In genomic region chr12:28401372-28401771, GRCm38 (mm10) we compare ENCODE assay signal across 31 mouse cellular contexts.
DNase-seq lines count a peak whose midpoint lies in the region; ATAC-seq and TF ChIP-seq lines count a peak whose summit lies in the region.
"Had no signal": no experiment of that assay in that cellular context is flagged by ENCODE, and none has a peak within 500 bp of the region (broad histone marks: within the 10 kb centered on the region; RNA-seq: fewer than 3 reads in every experiment).

No protein-coding gene starts in this region.

- no peak overlapping the region for H3K4me3 ChIP-seq in hindbrain, embryonic 10.5 days
- H3K4me3 ChIP-seq in hindbrain, postnatal 0 days (ENCODE audit: low read length): no peak overlapping the region
- H3K4me3 ChIP-seq in neural tube, embryonic 13.5 days: no peak overlapping the region
- H3K4me3 ChIP-seq in limb, embryonic 12.5 days (replicated peaks): no peak overlapping the region
- H3K4me3 ChIP-seq in midbrain, postnatal 0 days (ENCODE audit: low read depth, low read length): no peak overlapping the region
- H3K4me3 ChIP-seq: erythroblast, embryonic 14.5 days; heart, embryonic 12.5 days; liver, embryonic 12.5 days; neural tube, embryonic 15.5 days; stomach, embryonic 15.5 days had no signal

- H3K36me3 ChIP-seq in hindbrain, embryonic 10.5 days: no peaks in the 10 kb centered on the region
- no peaks in the 10 kb centered on the region for H3K36me3 ChIP-seq in hindbrain, postnatal 0 days (ENCODE audit: insufficient read depth, low read length)
- no peaks in the 10 kb centered on the region for H3K36me3 ChIP-seq in neural tube, embryonic 13.5 days
- no peaks in the 10 kb centered on the region for H3K36me3 ChIP-seq in limb, embryonic 12.5 days
- H3K36me3 ChIP-seq in midbrain, postnatal 0 days (ENCODE audit: insufficient read depth, low read length): no peaks in the 10 kb centered on the region
- H3K36me3 ChIP-seq: G1E; heart, embryonic 12.5 days; liver, embryonic 12.5 days; neural tube, embryonic 15.5 days; stomach, embryonic 15.5 days had no signal

- H3K9me3 ChIP-seq in hindbrain, embryonic 10.5 days: no peaks in the 10 kb centered on the region
- H3K9me3 ChIP-seq in hindbrain, postnatal 0 days (ENCODE audit: low read length): no peaks in the 10 kb centered on the region
- no peaks in the 10 kb centered on the region for H3K9me3 ChIP-seq in neural tube, embryonic 13.5 days
- H3K9me3 ChIP-seq in limb, embryonic 12.5 days: no peaks in the 10 kb centered on the region
- H3K9me3 ChIP-seq in midbrain, postnatal 0 days (ENCODE audit: low read length): no peaks in the 10 kb centered on the region
- H3K9me3 ChIP-seq: heart, embryonic 12.5 days; liver, embryonic 12.5 days; neural tube, embryonic 15.5 days; stomach, embryonic 15.5 days had no signal

- no peak overlapping the region for H3K4me2 ChIP-seq in hindbrain, postnatal 0 days (ENCODE audit: low read depth, low read length)
- H3K4me2 ChIP-seq in neural tube, embryonic 13.5 days: no peak overlapping the region
- H3K4me2 ChIP-seq in limb, embryonic 12.5 days: no peak overlapping the region
- no peak overlapping the region for H3K4me2 ChIP-seq in midbrain, postnatal 0 days (ENCODE audit: low read depth, low read length, poor library complexity, severe bottlenecking)
- H3K4me2 ChIP-seq: heart, embryonic 12.5 days; liver, embryonic 12.5 days; neural tube, embryonic 15.5 days; stomach, embryonic 15.5 days had no signal

- peak overlapping the region; percentile 31; the same call in 1 of the 2 replicates for H3K27ac ChIP-seq in hindbrain, embryonic 10.5 days
- no peak overlapping the region for H3K27ac ChIP-seq in hindbrain, postnatal 0 days
- H3K27ac ChIP-seq in neural tube, embryonic 13.5 days (replicated peaks): peak overlapping the region; percentile 23; the same call in 1 of the 2 replicates
- H3K27ac ChIP-seq in limb, embryonic 12.5 days: peak overlapping the region; percentile 62
- no peak overlapping the region for H3K27ac ChIP-seq in midbrain, postnatal 0 days (ENCODE audit: low read depth, low read length)
- H3K27ac ChIP-seq: liver, embryonic 12.5 days; neural tube, embryonic 15.5 days; stomach, embryonic 15.5 days had no signal

- no peak for ATAC-seq in hindbrain, postnatal 0 days
- ATAC-seq in neural tube, embryonic 13.5 days (ENCODE audit: low read depth): no peak; the same call in 1 of the 2 replicates
- ATAC-seq in limb, embryonic 12.5 days (ENCODE audit: insufficient number of reproducible peaks, insufficient read depth, low FRiP score, low TSS enrichment, low read depth): no peak
- ATAC-seq in midbrain, postnatal 0 days (ENCODE audit: low FRiP score): no peak
- ATAC-seq: forebrain, embryonic 16.5 days; inflammation-experienced regulatory T-cells, adult 6 months; liver, embryonic 12.5 days; liver, postnatal 0 days; Patski had no signal

- no peaks in the 10 kb centered on the region for H3K27me3 ChIP-seq in hindbrain, embryonic 10.5 days (ENCODE audit: insufficient read depth, poor library complexity, severe bottlenecking)
- no peaks in the 10 kb centered on the region for H3K27me3 ChIP-seq in hindbrain, postnatal 0 days (ENCODE audit: insufficient read depth, low read length)
- H3K27me3 ChIP-seq in neural tube, embryonic 13.5 days: peaks cover 41% of the 10 kb centered on the region
- no peaks in the 10 kb centered on the region for H3K27me3 ChIP-seq in limb, embryonic 12.5 days
- H3K27me3 ChIP-seq in midbrain, postnatal 0 days (ENCODE audit: insufficient read depth, low read length): no peaks in the 10 kb centered on the region
- H3K27me3 ChIP-seq: heart, embryonic 12.5 days; liver, embryonic 12.5 days; stomach, embryonic 15.5 days had no signal

- no peaks in the 10 kb centered on the region for H3K4me1 ChIP-seq in hindbrain, embryonic 10.5 days (replicated peaks)
- H3K4me1 ChIP-seq in hindbrain, postnatal 0 days (ENCODE audit: insufficient read depth, low read length): no peaks in the 10 kb centered on the region
- H3K4me1 ChIP-seq in neural tube, embryonic 13.5 days (replicated peaks): peaks cover 7% of the 10 kb centered on the region
- peaks cover 16% of the 10 kb centered on the region for H3K4me1 ChIP-seq in limb, embryonic 12.5 days (replicated peaks)
- no peaks in the 10 kb centered on the region for H3K4me1 ChIP-seq in midbrain, postnatal 0 days (ENCODE audit: insufficient read depth, low read length)
- H3K4me1 ChIP-seq: heart, embryonic 12.5 days; liver, embryonic 12.5 days; stomach, embryonic 15.5 days had no signal

- WGBS in hindbrain, embryonic 10.5 days: 69% methylated on average over 5 of the region's 5 CpGs
- 66% methylated on average over 5 of the region's 5 CpGs for WGBS in hindbrain, postnatal 0 days
- WGBS in neural tube, embryonic 13.5 days: 53% methylated on average over 5 of the region's 5 CpGs
- WGBS in limb, embryonic 12.5 days: 29% methylated on average over 5 of the region's 5 CpGs
- WGBS in midbrain, postnatal 0 days: 47% methylated on average over 5 of the region's 5 CpGs

- no peak overlapping the region for H3K9ac ChIP-seq in hindbrain, postnatal 0 days (replicated peaks; ENCODE audit: low read length)
- no peak overlapping the region for H3K9ac ChIP-seq in neural tube, embryonic 13.5 days
- no peak overlapping the region for H3K9ac ChIP-seq in limb, embryonic 12.5 days (replicated peaks)
- no peak overlapping the region for H3K9ac ChIP-seq in midbrain, postnatal 0 days (replicated peaks; ENCODE audit: low read length, poor library complexity, severe bottlenecking)
- H3K9ac ChIP-seq: heart, embryonic 12.5 days; liver, embryonic 12.5 days; liver, postnatal 0 days; neural tube, embryonic 15.5 days; stomach, embryonic 15.5 days had no signal

- no peak for TF ChIP-seq CTCF in hindbrain, postnatal 0 days (IDR thresholded peaks at IDR 0.05; ENCODE audit: low read depth)
- peak; percentile 19; the same call in 1 of the 2 replicates for TF ChIP-seq CTCF in midbrain, postnatal 0 days (IDR thresholded peaks at IDR 0.05)

- no peak for DNase-seq in hindbrain, embryonic 10.5 days (ENCODE audit: low spot score)
- DNase-seq in hindbrain, postnatal 0 days (ENCODE audit: low spot score): no peak
- DNase-seq in neural tube, embryonic 10.5 days (ENCODE audit: extremely low spot score, low spot score): no peak
- DNase-seq in midbrain, postnatal 0 days (ENCODE audit: low spot score): no peak
- no peak for DNase-seq in layer of hippocampus, postnatal 36 days
- no peak for DNase-seq in testis, postnatal 14 days (ENCODE audit: low spot score)
- DNase-seq: adrenal gland, postnatal 10 days; cerebellum, adult 11-12 months; cerebellum, adult 9-11 months; embryo, embryonic 11 days; gastrocnemius, postnatal 10 days; heart, postnatal 4 days; kidney, adult 11 months; kidney, postnatal 14 days; left cerebral cortex, postnatal 4 days; liver, postnatal 0 days; lung, postnatal 36 days; right cerebral cortex, postnatal 25 days; thymus, adult 18-20 months; thymus, postnatal 36 days had no signal

Comparison
In these comparisons a context has a peak if more than half of its experiments do, and no peak if none do; other contexts are left out.
1. H3K27ac ChIP-seq: peak in hindbrain, embryonic 10.5 days (single experiment), neural tube, embryonic 13.5 days (single experiment) and limb, embryonic 12.5 days (single experiment); none in hindbrain, postnatal 0 days (single experiment) and midbrain, postnatal 0 days (single experiment).